In genomic region chr6:55519605-55520201, GRCm38 (mm10) we compare ENCODE assay signal across 8 mouse cellular contexts.
DNase-seq lines count a peak whose midpoint lies in the region; ATAC-seq and TF ChIP-seq lines count a peak whose summit lies in the region.

No protein-coding gene starts in this region.

- DNase-seq in c-Kit-positive CD71-negative TER-119-negative erythroid progenitor cells, embryonic 14.5 days (ENCODE audit: low read depth): peak; percentile 25
- peak; percentile 86 for DNase-seq in forebrain, embryonic 10.5 days (ENCODE audit: extremely low spot score, low spot score)
- DNase-seq in kidney, postnatal 10 days: peak; percentile 90
- DNase-seq in liver, embryonic 11.5 days (ENCODE audit: low spot score): peak; percentile 53
- DNase-seq in thymus, postnatal 36 days: peak; percentile 7 to 11

- 16% methylated on average over 11 of the region's 11 CpGs for WGBS in forebrain, embryonic 10.5 days
- 15% methylated on average over 11 of the region's 11 CpGs for WGBS in heart, embryonic 14.5 days
- WGBS in liver, embryonic 11.5 days: 17% methylated on average over 11 of the region's 11 CpGs
- 11% methylated on average over 11 of the region's 11 CpGs for WGBS in neural tube, embryonic 15.5 days

- no peak overlapping the region for H3K9ac ChIP-seq in heart, embryonic 14.5 days (ENCODE audit: low read length)
- H3K9ac ChIP-seq in liver, embryonic 11.5 days (ENCODE audit: low read depth, low read length): no peak overlapping the region
- no peak overlapping the region for H3K9ac ChIP-seq in neural tube, embryonic 15.5 days (replicated peaks)

- H3K36me3 ChIP-seq in E14TG2a.4 (ENCODE audit: insufficient read depth, low read length): no peaks in the 10 kb centered on the region
- no peaks in the 10 kb centered on the region for H3K36me3 ChIP-seq in forebrain, embryonic 10.5 days (replicated peaks)
- H3K36me3 ChIP-seq in heart, embryonic 14.5 days (ENCODE audit: control insufficient read depth, insufficient read depth, low read length): no peaks in the 10 kb centered on the region
- no peaks in the 10 kb centered on the region for H3K36me3 ChIP-seq in liver, embryonic 11.5 days (ENCODE audit: control insufficient read depth, insufficient read depth, low read length)
- H3K36me3 ChIP-seq in neural tube, embryonic 15.5 days: no peaks in the 10 kb centered on the region

- TF ChIP-seq CTCF in E14TG2a.4 (conservative IDR thresholded peaks at IDR 0.05; ENCODE audit: low read length): peak; percentile 72

- H3K27me3 ChIP-seq in E14TG2a.4 (ENCODE audit: insufficient read depth, low read length): no peaks in the 10 kb centered on the region
- H3K27me3 ChIP-seq in forebrain, embryonic 10.5 days (ENCODE audit: poor library complexity, severe bottlenecking): no peaks in the 10 kb centered on the region
- no peaks in the 10 kb centered on the region for H3K27me3 ChIP-seq in heart, embryonic 14.5 days (ENCODE audit: control insufficient read depth, insufficient read depth, low read length)
- H3K27me3 ChIP-seq in liver, embryonic 11.5 days (replicated peaks; ENCODE audit: control insufficient read depth, insufficient read depth, low read length): no peaks in the 10 kb centered on the region
- H3K27me3 ChIP-seq in neural tube, embryonic 15.5 days (replicated peaks): no peaks in the 10 kb centered on the region

- H3K4me2 ChIP-seq in heart, embryonic 14.5 days (ENCODE audit: low read length): peak overlapping the region; percentile 29; the same call in 1 of the 2 replicates
- no peak overlapping the region for H3K4me2 ChIP-seq in liver, embryonic 11.5 days
- H3K4me2 ChIP-seq in neural tube, embryonic 15.5 days: peak overlapping the region; percentile 46

- peaks cover 4% of the 10 kb centered on the region for H3K9me3 ChIP-seq in E14TG2a.4 (ENCODE audit: low read length)
- peaks cover 2% of the 10 kb centered on the region; the same call in 1 of the 2 replicates for H3K9me3 ChIP-seq in forebrain, embryonic 10.5 days
- H3K9me3 ChIP-seq in heart, embryonic 14.5 days (ENCODE audit: control insufficient read depth, low read length): peaks cover 5% of the 10 kb centered on the region; the same call in 1 of the 2 replicates
- no peaks in the 10 kb centered on the region for H3K9me3 ChIP-seq in liver, embryonic 11.5 days (ENCODE audit: control insufficient read depth, low read length)
- H3K9me3 ChIP-seq in neural tube, embryonic 15.5 days (replicated peaks): no peaks in the 10 kb centered on the region

- ATAC-seq in heart, embryonic 14.5 days (ENCODE audit: insufficient number of reproducible peaks, insufficient read depth, low FRiP score, low read depth): 0 out of 2 replicates have a peak, but pooled peaks have one; percentile 66
- 0 out of 2 replicates have a peak, but pooled peaks have one; percentile 63 for ATAC-seq in liver, embryonic 11.5 days (replicated peaks; ENCODE audit: low FRiP score)
- peak; percentile 96 for ATAC-seq in neural tube, embryonic 15.5 days (ENCODE audit: low FRiP score)

- peak overlapping the region; percentile 73 for H3K27ac ChIP-seq in forebrain, embryonic 10.5 days
- no peak overlapping the region for H3K27ac ChIP-seq in heart, embryonic 14.5 days (replicated peaks in 1 of 2; ENCODE audit: control insufficient read depth in 1 of 2, insufficient read depth in 1 of 2, low read depth in 2 of 2, low read length in 2 of 2)
- no peak overlapping the region for H3K27ac ChIP-seq in liver, embryonic 11.5 days (ENCODE audit: low read depth, low read length)
- peak overlapping the region; percentile 45; the same call in 1 of the 2 replicates for H3K27ac ChIP-seq in neural tube, embryonic 15.5 days (replicated peaks)

- no peaks in the 10 kb centered on the region for H3K4me1 ChIP-seq in E14TG2a.4 (replicated peaks; ENCODE audit: low read depth, low read length)
- peaks cover 8% of the 10 kb centered on the region for H3K4me1 ChIP-seq in forebrain, embryonic 10.5 days
- H3K4me1 ChIP-seq in heart, embryonic 14.5 days (ENCODE audit: control insufficient read depth in 2 of 2, insufficient read depth in 2 of 2, low read length in 2 of 2): no peaks in the 10 kb centered on the region
- H3K4me1 ChIP-seq in liver, embryonic 11.5 days (replicated peaks; ENCODE audit: control insufficient read depth, insufficient read depth, low read length): no peaks in the 10 kb centered on the region
- H3K4me1 ChIP-seq in neural tube, embryonic 15.5 days: peaks cover 9% of the 10 kb centered on the region

- H3K4me3 ChIP-seq in E14TG2a.4 (replicated peaks; ENCODE audit: low read length): no peak overlapping the region
- peak overlapping the region; percentile 36 for H3K4me3 ChIP-seq in forebrain, embryonic 10.5 days
- H3K4me3 ChIP-seq in heart, embryonic 14.5 days (ENCODE audit: control insufficient read depth in 1 of 2, insufficient read depth in 1 of 2, low read depth in 1 of 2, low read length in 2 of 2): no peak overlapping the region; a peak in 1 of 4 replicates
- H3K4me3 ChIP-seq in liver, embryonic 11.5 days (ENCODE audit: low read depth, low read length): no peak overlapping the region
- H3K4me3 ChIP-seq in neural tube, embryonic 15.5 days (replicated peaks): no peak overlapping the region

Comparison
In these comparisons a context has a peak if more than half of its experiments do, and no peak if none do; other contexts are left out.
1. DNase-seq: peak in every context shown above with its lines; median percentile 90 in kidney, postnatal 10 days; 86 in forebrain, embryonic 10.5 days; 53 in liver, embryonic 11.5 days; 25 in c-Kit-positive CD71-negative TER-119-negative erythroid progenitor cells, embryonic 14.5 days; 9 in thymus, postnatal 36 days.
2. H3K27ac ChIP-seq: peak in forebrain, embryonic 10.5 days (single experiment) and neural tube, embryonic 15.5 days (single experiment); none in heart, embryonic 14.5 days (0 of 2) and liver, embryonic 11.5 days (single experiment).
3. Peak in every context shown above with its lines, with median percentiles within 50 percentile points of each other: ATAC-seq.